Mouse (Mus musculus) liver, adult 2 months (tissue): ENCODE measurements around the gene Nlrp4e.
"Not testable (repeated sequence)": the region's sequence is repeated elsewhere in the genome, so short reads cannot be mapped to it uniquely, and the experiment has no call there.

Source experiments
- CTCF ChIP-seq: fragments of 200-500 bp; IDR thresholded peaks from 2 replicates; pipeline ENCODE4 v1.5.1; 2011; ENCODE audit warnings: low read depth, low read length, control low read depth
- POLR2A ChIP-seq: fragments of 200-500 bp; IDR thresholded peaks from 2 replicates; pipeline ENCODE4 v1.6.1; 2011; ENCODE audit warnings: low read length, control low read depth; ENCODE audit not compliant: insufficient read depth; ENCODE audit errors: extremely low read depth

GRCm38 (mm10) chr7:23278800-23279199 lies 22.2 kb upstream of the Nlrp4e start, which contains the start of gene Gm6902:
- not testable (repeated sequence) for TF ChIP-seq CTCF, POLR2A
